Mouse (Mus musculus): Measurements from ENCODE around the gene Azin2. TPM values are rescaled to one million over a fixed set of nuclear protein-coding genes. Genes with fewer than 3 reads are reported as not detected.

Azin2 gene
- polyA plus RNA-seq, 1 experiment from 2014 or later, result 21.3 TPM

GRCm38 (mm10) chr4:128906757-128907156 lies 55.5 kb downstream of the Azin2 start:
- Histone ChIP-seq H3K27me3 (no peaks in the 10 kb centered on the region), H3K9me3 (no peaks in the 10 kb centered on the region), H3K4me3 (replicated peaks) (no peak overlapping the region), H3K9ac (replicated peaks) (0 out of 2 replicates have a peak overlapping the region, but pooled peaks have one; percentile 40), H3K36me3 (peaks cover 40% of the 10 kb centered on the region), H3K4me1 (replicated peaks) (peaks cover 20% of the 10 kb centered on the region), H3K27ac (no peak overlapping the region), H3K4me2 (replicated peaks) (no peak overlapping the region)
- WGBS, result 52% methylated on average over 8 of the region's 8 CpGs
- no peak for ATAC-seq

GRCm38 (mm10) chr4:128905251-128905650 lies 57.0 kb downstream of the Azin2 start:
- Histone ChIP-seq H3K4me3 (replicated peaks) (no peak overlapping the region), H3K36me3 (peaks cover 37% of the 10 kb centered on the region), H3K4me1 (replicated peaks) (peaks cover 26% of the 10 kb centered on the region), H3K27ac (no peak overlapping the region), H3K4me2 (replicated peaks) (no peak overlapping the region), H3K27me3 (no peaks in the 10 kb centered on the region), H3K9me3 (no peaks in the 10 kb centered on the region), H3K9ac (replicated peaks) (no peak overlapping the region)
- ATAC-seq, result no peak
- 35% methylated on average over 8 of the region's 8 CpGs for WGBS

GRCm38 (mm10) chr4:128904035-128904800 lies 58.0 kb downstream of the Azin2 start:
- no peak overlapping the region for H3K4me3 ChIP-seq (replicated peaks)
- peaks cover 29% of the 10 kb centered on the region for H3K36me3 ChIP-seq
- H3K9me3 ChIP-seq, result no peaks in the 10 kb centered on the region
- no peak overlapping the region for H3K4me2 ChIP-seq (replicated peaks)
- no peaks in the 10 kb centered on the region for H3K27me3 ChIP-seq
- H3K4me1 ChIP-seq (replicated peaks), result peaks cover 36% of the 10 kb centered on the region
- H3K27ac ChIP-seq, result no peak overlapping the region
- WGBS, result 48% methylated on average over 8 of the region's 8 CpGs
- ATAC-seq, result no peak
- no peak overlapping the region for H3K9ac ChIP-seq (replicated peaks)

- H3K9me3 ChIP-seq, result no peaks in the 10 kb centered on the region
- H3K27ac ChIP-seq, result no peak overlapping the region
- 96% methylated on average over 8 of the region's 8 CpGs for WGBS
- H3K4me2 ChIP-seq (replicated peaks), result no peak overlapping the region
- no peak overlapping the region for H3K9ac ChIP-seq (replicated peaks)
- H3K36me3 ChIP-seq, result peaks cover 24% of the 10 kb centered on the region
- no peak overlapping the region for H3K4me3 ChIP-seq (replicated peaks)
- no peak for ATAC-seq
- peaks cover 49% of the 10 kb centered on the region for H3K4me1 ChIP-seq (replicated peaks)
- no peaks in the 10 kb centered on the region for H3K27me3 ChIP-seq
Observed at GRCm38 (mm10) chr4:128902390-128902789, 59.9 kb downstream of the Azin2 start.

GRCm38 (mm10) chr4:128900484-128900883 lies 61.8 kb downstream of the Azin2 start:
- no peak for ATAC-seq
- Histone ChIP-seq H3K27ac (peak overlapping the region; percentile 94; the same call in 1 of the 2 replicates), H3K4me1 (replicated peaks) (peaks cover 45% of the 10 kb centered on the region), H3K4me2 (replicated peaks) (no peak overlapping the region), H3K9ac (replicated peaks) (no peak overlapping the region), H3K27me3 (no peaks in the 10 kb centered on the region), H3K36me3 (peaks cover 24% of the 10 kb centered on the region), H3K4me3 (replicated peaks) (no peak overlapping the region), H3K9me3 (no peaks in the 10 kb centered on the region)
- 77% methylated on average over 14 of the region's 14 CpGs for WGBS

GRCm38 (mm10) chr4:128899332-128899731 lies 62.9 kb downstream of the Azin2 start:
- no peak overlapping the region for H3K4me3 ChIP-seq (replicated peaks)
- peak overlapping the region; percentile 58; the same call in 1 of the 2 replicates for H3K9ac ChIP-seq (replicated peaks)
- H3K4me1 ChIP-seq (replicated peaks), result peaks cover 39% of the 10 kb centered on the region

DNA sequence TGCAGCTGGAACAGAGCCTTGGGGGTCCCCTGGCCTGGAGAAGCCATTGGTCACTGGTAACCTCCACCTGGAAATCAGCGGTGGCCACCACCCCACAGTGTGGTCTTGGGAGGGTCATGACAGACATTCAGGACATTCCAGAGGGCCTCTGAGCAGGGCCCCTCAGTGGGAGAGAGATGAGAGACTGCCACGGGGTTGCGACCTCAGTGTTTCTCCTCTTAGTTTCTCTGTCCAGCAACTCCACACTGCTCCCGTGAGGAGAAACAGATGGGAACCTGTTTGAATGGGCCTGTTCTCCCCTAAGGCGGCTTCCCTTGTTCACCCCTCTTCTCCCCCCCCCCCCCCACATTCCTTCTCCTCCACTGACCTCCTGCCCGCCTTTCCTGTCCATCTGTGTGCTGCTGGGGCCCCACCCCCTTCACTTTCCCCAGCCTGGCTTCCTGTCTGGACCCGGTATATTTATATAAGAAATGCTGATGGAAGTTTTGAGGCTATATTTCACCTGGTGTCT lies 64.3 kb downstream of the Azin2 start:
- Histone ChIP-seq H3K27me3 (no peaks in the 10 kb centered on the region), H3K4me1 (replicated peaks) (peaks cover 32% of the 10 kb centered on the region), H3K4me2 (replicated peaks) (no peak overlapping the region), H3K9ac (replicated peaks) (no peak overlapping the region), H3K27ac (peak overlapping the region; percentile 94; the same call in 1 of the 2 replicates), H3K4me3 (replicated peaks) (no peak overlapping the region), H3K36me3 (peaks cover 17% of the 10 kb centered on the region), H3K9me3 (no peaks in the 10 kb centered on the region)
- no peak for ATAC-seq
- 30% methylated on average over 7 of the region's 7 CpGs for WGBS

More at GRCm38 (mm10) chr4:128899332-128899731, 62.9 kb downstream of the Azin2 start:
- WGBS, result 0% methylated on average over 6 of the region's 6 CpGs
- Histone ChIP-seq H3K4me2 (replicated peaks) (0 out of 2 replicates have a peak overlapping the region, but pooled peaks have one; percentile 9), H3K27me3 (no peaks in the 10 kb centered on the region), H3K36me3 (peaks cover 24% of the 10 kb centered on the region), H3K9me3 (no peaks in the 10 kb centered on the region), H3K27ac (peak overlapping the region; percentile 94)
- ATAC-seq, result peak; percentile 93

GRCm38 (mm10) chr4:128896667-128897066 lies 65.6 kb downstream of the Azin2 start:
- Histone ChIP-seq H3K9me3 (no peaks in the 10 kb centered on the region), H3K4me3 (replicated peaks) (no peak overlapping the region), H3K9ac (replicated peaks) (no peak overlapping the region), H3K27me3 (no peaks in the 10 kb centered on the region), H3K4me1 (replicated peaks) (peaks cover 39% of the 10 kb centered on the region), H3K36me3 (0 out of 2 replicates have a peak, but pooled peaks cover 6% of the 10 kb centered on the region), H3K27ac (no peak overlapping the region), H3K4me2 (replicated peaks) (no peak overlapping the region)
- WGBS, result 93% methylated on average over 10 of the region's 10 CpGs
- ATAC-seq, result no peak

GRCm38 (mm10) chr4:128895841-128896240 lies 66.4 kb downstream of the Azin2 start:
- H3K27me3 ChIP-seq, result no peaks in the 10 kb centered on the region
- no peak overlapping the region for H3K4me2 ChIP-seq (replicated peaks)
- no peak overlapping the region for H3K27ac ChIP-seq
- 0 out of 2 replicates have a peak, but pooled peaks cover 4% of the 10 kb centered on the region for H3K36me3 ChIP-seq
- H3K9ac ChIP-seq (replicated peaks), result no peak overlapping the region
- H3K4me1 ChIP-seq (replicated peaks), result peaks cover 39% of the 10 kb centered on the region
- 92% methylated on average over 4 of the region's 4 CpGs for WGBS
- ATAC-seq, result no peak
- H3K4me3 ChIP-seq (replicated peaks), result no peak overlapping the region
- no peaks in the 10 kb centered on the region for H3K9me3 ChIP-seq

DNA sequence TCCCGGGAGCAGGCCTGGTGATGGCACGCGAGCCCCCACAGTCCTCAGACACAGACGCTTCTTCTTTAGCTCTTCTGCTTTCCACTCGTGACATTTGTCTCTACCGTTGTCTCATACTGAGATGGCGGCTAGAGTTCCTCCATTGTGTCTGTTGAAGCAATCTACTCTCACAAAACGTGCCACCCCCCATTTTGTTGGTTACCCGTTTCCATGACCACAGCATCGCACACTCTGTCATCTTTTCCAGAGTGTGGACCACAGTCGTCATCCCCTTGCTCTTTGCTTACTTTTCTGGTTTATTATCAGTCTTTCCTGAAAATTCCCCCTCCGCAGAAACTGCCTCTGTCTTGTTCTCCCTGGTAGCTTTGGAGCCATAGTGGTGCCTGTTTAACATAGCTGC lies 68.1 kb downstream of the Azin2 start:
- ATAC-seq, result no peak
- Histone ChIP-seq H3K4me2 (replicated peaks) (no peak overlapping the region), H3K9ac (replicated peaks) (no peak overlapping the region), H3K27me3 (no peaks in the 10 kb centered on the region), H3K36me3 (no peaks in the 10 kb centered on the region), H3K27ac (no peak overlapping the region), H3K4me3 (replicated peaks) (no peak overlapping the region), H3K9me3 (no peaks in the 10 kb centered on the region), H3K4me1 (replicated peaks) (peaks cover 23% of the 10 kb centered on the region)
- WGBS, result 70% methylated on average over 12 of the region's 12 CpGs

DNA sequence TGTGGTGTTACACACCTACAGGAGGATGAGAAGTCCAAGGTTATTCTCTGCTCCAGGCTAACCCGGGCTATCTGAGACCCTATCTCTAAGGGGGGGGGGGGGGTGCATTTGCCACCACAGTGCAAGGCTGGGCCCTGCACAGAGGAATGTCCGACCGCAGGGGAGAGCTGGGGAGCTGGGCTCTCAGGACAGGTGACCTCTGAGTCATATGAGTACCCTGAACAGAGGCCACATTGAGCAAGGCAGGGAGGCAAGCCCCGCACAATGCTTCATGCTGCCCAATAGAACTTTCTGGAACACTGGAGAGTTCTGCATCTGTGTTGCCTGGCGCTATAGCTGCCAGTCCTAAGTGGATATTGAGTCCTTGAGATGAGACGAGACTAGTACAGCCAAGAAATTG lies 70.1 kb downstream of the Azin2 start:
- no peaks in the 10 kb centered on the region for H3K27me3 ChIP-seq
- peaks cover 22% of the 10 kb centered on the region for H3K4me1 ChIP-seq (replicated peaks)
- no peak overlapping the region for H3K4me2 ChIP-seq (replicated peaks)
- peak; percentile 21; the same call in 1 of the 2 replicates for ATAC-seq
- no peak overlapping the region for H3K9ac ChIP-seq (replicated peaks)
- no peaks in the 10 kb centered on the region for H3K36me3 ChIP-seq
- no peaks in the 10 kb centered on the region for H3K9me3 ChIP-seq
- no peak overlapping the region for H3K4me3 ChIP-seq (replicated peaks)
- 81% methylated on average over 6 of the region's 6 CpGs for WGBS
- H3K27ac ChIP-seq, result no peak overlapping the region

DNA sequence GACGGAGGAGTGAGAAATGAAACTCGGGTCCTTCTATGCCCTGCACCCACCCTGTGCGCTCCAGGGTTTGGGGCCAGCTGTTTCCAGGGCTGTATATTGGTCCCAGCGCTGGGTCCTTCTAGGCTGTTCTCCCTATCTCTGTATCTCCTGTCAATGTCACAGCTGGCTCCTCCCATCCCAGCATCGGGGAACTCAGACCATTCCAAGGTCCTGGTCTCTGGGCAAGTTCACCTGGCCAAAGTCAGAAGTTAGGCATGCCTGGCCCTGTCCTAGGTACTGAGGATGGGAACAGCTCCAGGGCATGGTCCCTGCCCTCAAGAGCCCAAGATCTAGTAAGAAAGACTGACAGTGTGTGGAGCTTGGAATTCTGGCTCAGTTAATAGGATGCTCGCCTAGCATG lies 70.5 kb downstream of the Azin2 start:
- no peaks in the 10 kb centered on the region for H3K27me3 ChIP-seq
- no peaks in the 10 kb centered on the region for H3K36me3 ChIP-seq
- H3K9me3 ChIP-seq, result no peaks in the 10 kb centered on the region
- WGBS, result 86% methylated on average over 6 of the region's 6 CpGs
- peaks cover 26% of the 10 kb centered on the region for H3K4me1 ChIP-seq (replicated peaks)
- H3K9ac ChIP-seq (replicated peaks), result no peak overlapping the region
- no peak for ATAC-seq
- no peak overlapping the region for H3K4me3 ChIP-seq (replicated peaks)
- H3K4me2 ChIP-seq (replicated peaks), result no peak overlapping the region
- H3K27ac ChIP-seq, result no peak overlapping the region

Measured in midbrain, embryonic 13.5 days (tissue).